Mouse (Mus musculus) embryonic fibroblast, embryonic 13.5 days (primary cell): ENCODE measurements at regions not wholly inside any gene's neighbourhood (a gene's known extent, or its start where the extent isn't known, plus 50 kb on each side); places are given as distances from the start of the nearest gene placed in this dataset.

Source experiments
- CTCF ChIP-seq: IDR thresholded peaks from 2 replicates; pipeline ENCODE4 v1.5.1; 2011; ENCODE audit warnings: mild to moderate bottlenecking, control low read depth, low read length, moderate library complexity, borderline replicate concordance; ENCODE audit not compliant: insufficient read depth
- POLR2A ChIP-seq: IDR thresholded peaks from 2 replicates; pipeline ENCODE4 v1.6.1; 2011; ENCODE audit warnings: low read depth, mild to moderate bottlenecking, control low read depth, low read length, moderate library complexity

GRCm38 (mm10) chr2:17935466-17935865 is 61.3 kb downstream of the H2al2a start:
- no peak for TF ChIP-seq CTCF
- TF ChIP-seq POLR2A: no peak
